Mouse (Mus musculus) ES-E14 (cell line): ENCODE measurements around the gene Herc2.

ENCODE experiments used
- CHD2 ChIP-seq: IDR thresholded peaks from 2 replicates; pipeline ENCODE4 v1.6.1; 2014; ENCODE audit warnings: mild to moderate bottlenecking, low read depth, low read length, inconsistent platforms
- HCFC1 ChIP-seq: IDR thresholded peaks from 2 replicates; pipeline ENCODE4 v1.6.1; 2012; ENCODE audit warnings: low read length, inconsistent platforms, borderline replicate concordance; ENCODE audit not compliant: insufficient read depth
- MAFK ChIP-seq: IDR thresholded peaks from 2 replicates; pipeline ENCODE4 v1.6.1; 2014; ENCODE audit warnings: mild to moderate bottlenecking, low read depth, low read length, inconsistent platforms; ENCODE audit not compliant: insufficient read depth
- ZC3H11A ChIP-seq: IDR thresholded peaks from 2 replicates; pipeline ENCODE4 v1.6.1; 2012; ENCODE audit warnings: low read depth, mild to moderate bottlenecking, inconsistent platforms, low read length, borderline replicate concordance
- ZNF384 ChIP-seq: IDR thresholded peaks from 2 replicates; pipeline ENCODE4 v1.6.1; 2012; ENCODE audit warnings: low read depth, low read length, inconsistent platforms

DNA sequence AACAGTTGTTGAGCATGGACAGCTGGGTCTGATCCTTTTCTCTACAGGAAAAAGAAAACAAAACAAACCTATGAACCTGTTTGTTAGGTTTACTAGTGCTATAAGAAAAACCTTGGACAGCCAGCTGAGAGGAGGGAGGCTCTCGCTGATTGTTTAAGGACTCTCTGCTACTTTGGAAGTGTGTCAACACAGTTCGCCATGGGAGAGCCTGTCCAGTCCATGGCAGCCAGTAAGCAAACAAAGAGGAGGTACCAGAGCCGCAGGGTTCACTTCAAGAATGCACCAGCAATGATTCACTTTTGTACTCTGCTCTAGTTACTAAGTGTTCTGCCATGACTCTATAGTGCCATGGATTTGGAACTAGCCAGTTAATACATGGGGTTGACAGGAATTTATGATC lies 39.1 kb downstream of the Herc2 start:
- TF ChIP-seq ZNF384 = no peak
- no peak for TF ChIP-seq HCFC1
- TF ChIP-seq ZC3H11A = no peak
- TF ChIP-seq MAFK = no peak
- TF ChIP-seq CHD2 = no peak
